Mouse (Mus musculus): ENCODE data around the gene Ppef1.

Ppef1 gene

DNA sequence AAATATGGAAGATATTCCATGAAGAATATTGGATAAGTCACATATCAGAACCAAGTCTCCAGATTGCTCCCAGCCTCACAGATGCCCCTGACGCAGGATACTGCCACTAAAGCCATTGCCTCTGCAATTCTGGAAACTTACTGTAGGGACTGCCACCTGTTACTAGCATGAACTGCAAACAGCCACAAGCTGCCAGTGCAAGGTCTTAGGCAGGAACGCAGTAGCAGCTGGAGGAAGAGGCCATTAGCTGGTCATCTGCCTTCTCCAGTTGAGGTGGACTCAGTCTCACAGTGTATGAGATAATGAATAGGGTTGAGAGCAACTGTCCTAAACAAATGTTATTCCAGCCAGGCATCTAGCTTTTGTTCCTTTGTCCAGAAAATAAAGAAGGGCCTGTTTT is 137.5 kb downstream of the Ppef1 start:
- DNase-seq (ENCODE audit: low read depth, low spot score): no peak

- DNase-seq (ENCODE audit: low read depth, low spot score): peak; percentile 48
These were observed 142.6 kb downstream of the Ppef1 start for GRCm38 (mm10) chrX:160592933-160593332.

DNA sequence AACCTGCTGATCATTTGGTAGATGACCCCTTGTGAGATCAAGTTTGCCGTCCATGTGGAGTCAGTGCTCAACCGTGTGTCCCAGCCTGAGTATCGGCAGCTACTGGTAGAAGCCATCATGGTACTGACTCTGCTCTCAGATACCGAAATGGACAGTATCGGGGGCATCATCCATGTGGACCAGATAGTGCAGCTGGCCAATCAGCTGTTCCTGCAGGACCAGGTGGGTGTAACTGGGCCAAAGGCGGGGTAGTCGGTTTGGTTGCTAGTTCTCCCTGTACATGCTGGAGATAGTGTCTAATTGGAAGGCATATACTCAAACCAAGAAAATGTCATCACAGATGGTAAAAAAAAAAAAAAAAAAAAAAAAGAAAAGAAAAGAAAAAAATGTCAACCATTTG is 145.4 kb downstream of the Ppef1 start:
- no peak for DNase-seq (ENCODE audit: low read depth, low spot score)

DNA sequence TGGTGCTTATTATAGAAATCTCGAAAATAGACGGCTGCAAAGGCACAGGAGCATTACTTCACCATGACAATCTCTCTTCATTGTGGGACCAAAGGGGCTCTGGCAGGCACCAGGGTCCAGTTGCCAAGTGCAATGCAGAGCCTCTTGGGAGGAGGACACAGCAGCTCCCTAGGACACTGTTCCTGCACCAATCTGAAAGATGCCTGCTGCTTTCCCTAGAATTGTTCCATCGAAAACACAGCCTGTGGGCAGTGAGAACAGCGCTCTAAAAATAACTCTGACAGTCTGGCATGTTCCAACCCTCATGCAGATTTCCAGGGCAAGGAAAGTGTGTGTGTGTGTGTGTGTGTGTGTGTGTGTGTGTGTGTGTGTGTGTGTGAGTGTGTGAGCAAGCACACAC is 147.0 kb downstream of the Ppef1 start:
- peak; percentile 58 for DNase-seq (ENCODE audit: low read depth, low spot score)

DNA sequence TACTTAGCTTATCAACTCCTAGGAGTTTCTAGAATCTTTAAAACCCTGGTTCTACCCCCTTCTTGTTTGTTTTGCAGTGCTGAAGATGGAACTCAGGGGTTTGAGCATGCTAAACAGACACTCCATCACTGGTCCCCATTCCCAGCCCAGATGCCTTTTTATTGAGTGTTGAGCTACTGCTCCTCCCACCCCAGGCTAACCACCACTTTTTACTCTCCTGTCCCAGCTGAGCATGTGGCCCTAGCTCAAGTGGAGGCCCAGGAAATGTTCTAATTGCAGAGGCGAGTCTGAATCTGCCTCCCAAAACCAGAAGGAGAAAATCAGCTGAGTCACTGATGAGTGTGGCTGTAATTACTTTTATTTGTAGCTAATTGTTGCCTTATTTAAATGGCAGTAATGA is 150.5 kb downstream of the Ppef1 start:
- DNase-seq (ENCODE audit: low read depth, low spot score): no peak

- no peak for DNase-seq (ENCODE audit: low read depth, low spot score)
These were observed 151.3 kb downstream of the Ppef1 start for GRCm38 (mm10) chrX:160584148-160584838.

DNA sequence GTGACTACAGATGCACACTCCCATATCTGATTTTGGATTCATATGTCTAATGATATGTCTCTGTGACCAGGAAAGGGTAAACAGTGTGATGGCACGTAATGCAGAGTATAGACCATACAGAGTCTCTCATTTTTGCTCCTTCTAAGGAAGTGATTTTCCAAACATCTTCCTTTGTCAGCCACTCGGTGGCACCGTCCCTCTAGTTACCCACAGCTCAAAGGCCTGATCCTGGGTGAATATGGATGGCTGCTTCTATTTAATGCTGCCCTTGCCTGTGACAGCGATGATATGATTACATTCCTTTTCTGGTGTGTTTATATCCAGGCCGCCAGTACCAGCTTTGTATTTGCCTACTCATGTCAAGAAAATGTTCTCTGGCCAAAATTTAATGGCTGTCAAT is 152.0 kb downstream of the Ppef1 start:
- no peak for DNase-seq (ENCODE audit: low read depth, low spot score)

All from telencephalon, adult 2 months (tissue).